22 mouse cellular contexts compared by ENCODE assay signal in genomic region chr11:32106647-32106985, GRCm38 (mm10).
DNase-seq lines count a peak whose midpoint lies in the region; ATAC-seq lines count a peak whose summit lies in the region.
"Had no signal": no experiment of that assay in that cellular context is flagged by ENCODE, and none has a peak within 500 bp of the region (broad histone marks: within the 10 kb centered on the region; RNA-seq: fewer than 3 reads in every experiment).

No protein-coding gene starts in this region.

- peaks cover 28% of the 10 kb centered on the region for H3K4me1 ChIP-seq in hindbrain, embryonic 14.5 days (replicated peaks; ENCODE audit: control insufficient read depth, insufficient read depth, low read length)
- H3K4me1 ChIP-seq in hindbrain, embryonic 16.5 days (ENCODE audit: control insufficient read depth, insufficient read depth, low read depth, low read length), result peaks cover 11% of the 10 kb centered on the region
- peaks cover 25% of the 10 kb centered on the region for H3K4me1 ChIP-seq in forebrain, embryonic 16.5 days (replicated peaks; ENCODE audit: control insufficient read depth, insufficient read depth, low read length)
- peaks cover 25% of the 10 kb centered on the region for H3K4me1 ChIP-seq in midbrain, embryonic 11.5 days (ENCODE audit: control insufficient read depth, insufficient read depth, low read length)
- peaks cover 17% of the 10 kb centered on the region for H3K4me1 ChIP-seq in neural tube, embryonic 14.5 days (ENCODE audit: control insufficient read depth, insufficient read depth, low read length)

- no peaks in the 10 kb centered on the region for H3K27me3 ChIP-seq in hindbrain, embryonic 14.5 days (ENCODE audit: control insufficient read depth, insufficient read depth, low read length)
- no peaks in the 10 kb centered on the region for H3K27me3 ChIP-seq in hindbrain, embryonic 16.5 days (replicated peaks; ENCODE audit: control insufficient read depth, insufficient read depth, low read length)
- H3K27me3 ChIP-seq in forebrain, embryonic 16.5 days (replicated peaks; ENCODE audit: control insufficient read depth, insufficient read depth, low read length), result no peaks in the 10 kb centered on the region
- no peaks in the 10 kb centered on the region for H3K27me3 ChIP-seq in midbrain, embryonic 11.5 days (ENCODE audit: control insufficient read depth, insufficient read depth, low read length)
- H3K27me3 ChIP-seq in neural tube, embryonic 14.5 days (ENCODE audit: control insufficient read depth, insufficient read depth, low read length), result no peaks in the 10 kb centered on the region

- 87% methylated on average over 4 of the region's 4 CpGs for WGBS in hindbrain, embryonic 14.5 days
- 85% methylated on average over 4 of the region's 4 CpGs for WGBS in hindbrain, embryonic 16.5 days
- WGBS in forebrain, embryonic 16.5 days, result 91% methylated on average over 4 of the region's 4 CpGs
- WGBS in midbrain, embryonic 11.5 days, result 85% methylated on average over 4 of the region's 4 CpGs
- 80% methylated on average over 4 of the region's 4 CpGs for WGBS in neural tube, embryonic 14.5 days

- no peak overlapping the region for H3K4me2 ChIP-seq in hindbrain, embryonic 14.5 days (replicated peaks)
- H3K4me2 ChIP-seq in hindbrain, embryonic 16.5 days (ENCODE audit: low read length), result no peak overlapping the region
- H3K4me2 ChIP-seq in forebrain, embryonic 16.5 days (ENCODE audit: low read length), result no peak overlapping the region
- no peak overlapping the region for H3K4me2 ChIP-seq in midbrain, embryonic 11.5 days
- no peak overlapping the region for H3K4me2 ChIP-seq in neural tube, embryonic 14.5 days (ENCODE audit: low read depth, low read length)
- H3K4me2 ChIP-seq: embryonic facial prominence, embryonic 13.5 days; heart, embryonic 12.5 days; limb, embryonic 13.5 days; liver, embryonic 13.5 days; lung, embryonic 14.5 days had no signal

- peak overlapping the region; percentile 67 for H3K27ac ChIP-seq in hindbrain, embryonic 14.5 days
- no peak overlapping the region for H3K27ac ChIP-seq in hindbrain, embryonic 16.5 days (ENCODE audit: low read depth, low read length)
- no peak overlapping the region for H3K27ac ChIP-seq in forebrain, embryonic 16.5 days (ENCODE audit: low read length)
- no peak overlapping the region for H3K27ac ChIP-seq in midbrain, embryonic 11.5 days (ENCODE audit: low read depth, low read length)
- peak overlapping the region; percentile 49; the same call in 1 of the 2 replicates for H3K27ac ChIP-seq in neural tube, embryonic 14.5 days (ENCODE audit: low read depth, low read length)
- H3K27ac ChIP-seq: embryonic facial prominence, embryonic 13.5 days; layer of hippocampus, adult 2 months; liver, embryonic 13.5 days; macrophage had no signal

- no peak overlapping the region for H3K4me3 ChIP-seq in hindbrain, embryonic 14.5 days (replicated peaks; ENCODE audit: low read length)
- H3K4me3 ChIP-seq in hindbrain, embryonic 16.5 days (ENCODE audit: low read length), result no peak overlapping the region
- H3K4me3 ChIP-seq in forebrain, embryonic 16.5 days (replicated peaks; ENCODE audit: low read length), result no peak overlapping the region
- no peak overlapping the region for H3K4me3 ChIP-seq in midbrain, embryonic 11.5 days (ENCODE audit: low read depth, low read length)
- H3K4me3 ChIP-seq in neural tube, embryonic 14.5 days (ENCODE audit: low read depth, low read length), result no peak overlapping the region
- H3K4me3 ChIP-seq: embryonic facial prominence, embryonic 13.5 days; heart, embryonic 12.5 days; layer of hippocampus, adult 2 months; limb, embryonic 13.5 days; liver, embryonic 13.5 days had no signal

- H3K9me3 ChIP-seq in hindbrain, embryonic 14.5 days (ENCODE audit: control insufficient read depth, low read length), result no peaks in the 10 kb centered on the region
- no peaks in the 10 kb centered on the region for H3K9me3 ChIP-seq in hindbrain, embryonic 16.5 days (ENCODE audit: control insufficient read depth, low read length)
- no peaks in the 10 kb centered on the region for H3K9me3 ChIP-seq in forebrain, embryonic 16.5 days (ENCODE audit: control insufficient read depth, low read length)
- H3K9me3 ChIP-seq in midbrain, embryonic 11.5 days (ENCODE audit: control insufficient read depth, low read length), result no peaks in the 10 kb centered on the region
- H3K9me3 ChIP-seq in neural tube, embryonic 14.5 days (ENCODE audit: control insufficient read depth, low read length), result no peaks in the 10 kb centered on the region
- H3K9me3 ChIP-seq: embryonic facial prominence, embryonic 13.5 days; heart, embryonic 12.5 days; limb, embryonic 13.5 days; liver, embryonic 13.5 days had no signal

- H3K36me3 ChIP-seq in hindbrain, embryonic 14.5 days (replicated peaks; ENCODE audit: control insufficient read depth, insufficient read depth), result no peaks in the 10 kb centered on the region
- no peaks in the 10 kb centered on the region for H3K36me3 ChIP-seq in hindbrain, embryonic 16.5 days (ENCODE audit: control insufficient read depth, insufficient read depth, low read length)
- no peaks in the 10 kb centered on the region for H3K36me3 ChIP-seq in forebrain, embryonic 16.5 days (ENCODE audit: control insufficient read depth, insufficient read depth)
- no peaks in the 10 kb centered on the region for H3K36me3 ChIP-seq in midbrain, embryonic 11.5 days (ENCODE audit: control insufficient read depth, insufficient read depth, low read length)
- H3K36me3 ChIP-seq in neural tube, embryonic 14.5 days (ENCODE audit: control insufficient read depth, insufficient read depth, low read length), result no peaks in the 10 kb centered on the region
- H3K36me3 ChIP-seq: embryonic facial prominence, embryonic 13.5 days; heart, embryonic 12.5 days; limb, embryonic 13.5 days; liver, embryonic 13.5 days had no signal

- 0 out of 2 replicates have a peak overlapping the region, but pooled peaks have one; percentile 26 for H3K9ac ChIP-seq in hindbrain, embryonic 14.5 days
- no peak overlapping the region for H3K9ac ChIP-seq in hindbrain, embryonic 16.5 days (ENCODE audit: low read depth, low read length)
- H3K9ac ChIP-seq in forebrain, embryonic 16.5 days (replicated peaks; ENCODE audit: low read depth, low read length), result 0 out of 2 replicates have a peak overlapping the region, but pooled peaks have one; percentile 7
- no peak overlapping the region for H3K9ac ChIP-seq in midbrain, embryonic 11.5 days (ENCODE audit: low read length)
- no peak overlapping the region for H3K9ac ChIP-seq in neural tube, embryonic 14.5 days (replicated peaks; ENCODE audit: low read depth, low read length)
- H3K9ac ChIP-seq: embryonic facial prominence, embryonic 13.5 days; heart, embryonic 12.5 days; limb, embryonic 13.5 days; liver, embryonic 13.5 days; lung, embryonic 14.5 days had no signal

- DNase-seq in hindbrain, embryonic 14.5 days (ENCODE audit: low spot score), result no peak
- DNase-seq in midbrain, embryonic 11.5 days (ENCODE audit: low spot score, missing footprints), result peak; percentile 87
- DNase-seq in frontal cortex, postnatal 25 days (ENCODE audit: low spot score in 2 of 2), result no peak
- DNase-seq in lung, postnatal 14 days, result no peak
- no peak for DNase-seq in gastrocnemius, postnatal 10 days
- DNase-seq: adrenal gland, adult 8-10 months; cerebellum, postnatal 10 days; heart, postnatal 14 days; kidney, postnatal 14 days; liver, embryonic 13.5 days; right cerebral cortex, postnatal 14 days; spleen, adult 18-20 months had no signal

- ATAC-seq in hindbrain, embryonic 14.5 days (ENCODE audit: low FRiP score), result no peak; the same call in 1 of the 2 replicates
- no peak for ATAC-seq in hindbrain, embryonic 16.5 days
- ATAC-seq in forebrain, embryonic 16.5 days, result no peak
- no peak for ATAC-seq in midbrain, embryonic 11.5 days (ENCODE audit: low FRiP score)
- ATAC-seq in neural tube, embryonic 14.5 days (ENCODE audit: low read depth), result no peak
- ATAC-seq: inflammation-experienced regulatory T-cells, adult 6 months had no signal

Comparison
In these comparisons a context has a peak if more than half of its experiments do, and no peak if none do; other contexts are left out.
1. H3K27ac ChIP-seq: peak in hindbrain, embryonic 14.5 days (single experiment) and neural tube, embryonic 14.5 days (single experiment); none in hindbrain, embryonic 16.5 days (single experiment), forebrain, embryonic 16.5 days (single experiment) and midbrain, embryonic 11.5 days (single experiment).
2. H3K9ac ChIP-seq: peak in hindbrain, embryonic 14.5 days (single experiment) and forebrain, embryonic 16.5 days (single experiment); none in hindbrain, embryonic 16.5 days (single experiment), midbrain, embryonic 11.5 days (single experiment) and neural tube, embryonic 14.5 days (single experiment).